Mouse (Mus musculus) cerebellum, adult 9-10 months (tissue): ENCODE data around the gene Abhd16a.

Source experiments
- DNase-seq: peaks from one replicate; pipeline ENCODE4 v3.0.0; 2022

Gene Abhd16a

DNA sequence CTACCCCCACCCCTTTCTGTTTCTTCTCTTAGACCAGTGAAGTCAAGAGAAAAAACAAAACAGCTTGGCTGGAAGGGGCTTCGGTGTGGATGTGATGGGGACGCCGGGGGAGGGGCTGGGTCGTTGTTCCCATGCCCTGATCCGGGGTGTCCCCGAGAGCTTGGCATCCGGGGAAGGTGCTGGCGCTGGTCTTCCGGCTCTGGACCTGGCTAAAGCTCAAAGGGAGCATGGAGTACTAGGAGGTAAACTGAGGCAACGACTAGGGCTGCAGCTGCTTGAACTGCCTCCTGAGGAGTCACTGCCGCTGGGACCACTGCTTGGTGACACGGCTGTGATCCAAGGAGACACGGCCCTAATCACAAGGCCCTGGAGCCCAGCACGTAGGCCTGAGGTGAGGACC, 29.0 kb upstream of the Abhd16a start:
- peak; percentile 62 for DNase-seq

GRCm38 (mm10) chr17:35060737-35061297, 28.2 kb upstream of the Abhd16a start:
- DNase-seq: peak; percentile 50

DNA sequence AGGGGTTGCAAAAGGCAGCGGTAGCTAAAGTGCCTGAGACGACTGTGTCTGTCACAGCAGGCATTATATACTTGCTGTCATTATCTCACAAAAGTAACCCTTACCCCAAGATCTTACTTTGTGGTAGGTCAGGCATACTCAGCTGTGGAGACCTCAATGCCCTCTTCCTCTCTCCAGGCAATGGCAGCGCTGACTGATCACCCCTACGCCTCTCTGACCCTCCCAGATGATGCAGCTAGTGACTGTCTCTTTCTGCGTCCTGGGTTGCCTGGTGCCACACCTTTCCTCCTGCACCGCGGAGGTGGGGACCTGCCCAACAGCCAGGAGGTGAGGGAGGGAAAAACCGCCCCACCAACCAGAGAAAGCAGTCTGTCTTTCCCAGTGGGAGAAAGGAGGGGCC, 27.8 kb upstream of the Abhd16a start:
- DNase-seq: no peak

DNA sequence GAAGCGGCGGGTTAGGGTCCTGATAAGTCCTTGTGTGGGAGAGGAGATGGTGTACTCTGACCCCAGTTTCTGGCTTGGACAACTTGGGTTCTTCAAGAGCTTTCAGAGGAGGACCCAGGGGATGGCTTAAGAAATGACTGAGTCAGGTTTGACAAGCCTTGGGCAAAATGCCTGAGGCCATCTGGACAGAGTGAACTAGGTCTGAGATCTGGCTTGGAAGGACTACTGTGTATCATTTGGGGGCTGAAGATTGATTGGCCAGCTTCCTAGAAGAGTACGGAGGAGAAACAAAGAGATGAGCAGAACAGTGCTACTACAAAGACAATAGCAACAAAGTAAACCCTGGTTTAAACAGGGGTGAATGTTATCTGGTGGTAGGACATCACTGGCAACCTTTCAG, 25.6 kb upstream of the Abhd16a start:
- DNase-seq: no peak

GRCm38 (mm10) chr17:35064378-35064877, 24.6 kb upstream of the Abhd16a start:
- peak; percentile 78 for DNase-seq

DNA sequence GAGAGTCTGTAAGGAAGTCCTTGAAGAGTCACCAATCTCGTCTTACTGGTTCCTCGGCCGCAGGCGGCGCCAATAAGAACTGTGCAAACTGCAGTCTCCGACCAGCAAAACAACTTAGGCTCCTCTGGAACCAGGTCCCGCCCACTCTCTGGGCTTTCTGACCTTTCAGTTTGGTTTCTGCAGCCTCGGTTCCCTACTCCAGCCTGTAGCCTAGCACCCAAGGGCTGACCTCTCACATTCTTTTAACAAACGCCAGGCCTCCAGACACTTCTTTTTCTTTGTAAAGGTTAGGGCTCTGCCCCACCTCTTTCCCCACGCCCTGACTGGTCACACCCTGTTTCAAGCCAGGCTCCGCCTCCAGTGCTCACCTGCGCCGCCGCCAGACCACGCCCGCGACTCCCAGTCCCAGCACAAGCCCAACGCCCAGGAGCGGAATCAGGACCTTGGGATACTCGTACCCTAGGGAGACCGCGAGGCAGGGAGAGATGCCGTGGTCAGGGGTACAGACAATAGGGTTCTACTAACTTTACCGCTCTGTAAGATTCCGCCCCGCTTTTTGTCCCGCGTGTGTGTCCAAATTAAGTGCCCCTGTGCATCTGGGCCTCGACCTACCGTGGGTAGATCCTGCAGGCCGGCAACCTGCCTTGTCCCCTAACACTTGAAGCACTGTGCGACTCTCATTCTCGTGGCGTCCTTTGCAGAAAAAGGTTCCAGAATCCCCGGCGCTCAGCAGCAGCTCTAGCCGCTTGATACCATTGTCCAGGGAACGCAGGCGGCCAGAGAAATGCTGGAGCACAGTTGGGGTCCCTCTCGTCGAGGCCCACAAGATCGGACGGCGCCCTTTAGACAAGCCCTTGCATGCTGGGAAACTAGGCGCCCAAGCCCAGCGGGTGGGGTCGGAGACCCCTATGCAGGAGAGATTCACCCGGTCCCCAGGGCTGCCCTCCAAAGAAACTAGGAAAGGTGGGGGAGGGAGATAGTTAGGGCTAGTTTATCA, 23.8 kb upstream of the Abhd16a start, which contains the start of gene Ly6g6c:
Gene Ly6g6c (plus strand): TSS at position 438 of the 997 bp plus-strand sequence.
- DNase-seq: peak; percentile 71

GRCm38 (mm10) chr17:35066084-35066483, 23.0 kb upstream of the Abhd16a start, which contains the start of gene Mpig6b:
Mpig6b (minus strand) TSS chr17:35066184.
- no peak for DNase-seq

GRCm38 (mm10) chr17:35068213-35068914, 20.7 kb upstream of the Abhd16a start:
- no peak for DNase-seq

DNA sequence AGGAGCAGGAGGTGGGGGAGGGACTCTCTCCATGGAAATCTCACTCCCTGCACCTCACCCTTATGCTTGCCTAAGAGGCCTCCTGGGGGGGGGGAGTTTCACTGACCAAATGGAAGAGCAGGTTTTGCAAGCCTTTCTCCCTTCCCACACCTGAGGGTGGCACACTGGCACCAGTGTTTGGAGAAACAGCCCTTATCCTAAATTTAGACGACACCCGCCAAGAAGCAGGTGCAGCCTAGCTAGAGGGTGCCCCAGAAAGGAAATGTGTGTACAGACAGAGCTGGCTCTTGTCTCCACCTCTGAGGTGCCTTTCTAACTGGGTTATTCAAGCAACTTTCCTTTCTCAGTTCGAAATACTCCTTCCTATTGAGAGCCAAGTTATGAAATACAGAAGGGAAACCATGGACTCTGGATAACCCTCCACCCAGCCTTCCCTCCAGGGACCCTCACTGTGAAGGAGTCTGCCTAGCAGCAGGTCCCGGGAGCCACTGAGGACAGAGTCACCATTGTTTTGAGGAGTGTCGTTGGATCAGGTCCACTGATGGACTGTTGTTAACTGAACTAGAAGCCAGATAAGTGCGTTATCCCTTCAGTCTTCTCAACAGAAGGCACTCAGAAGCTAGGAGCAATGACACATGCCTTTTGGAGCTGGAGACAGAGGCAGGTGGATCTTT, 18.4 kb upstream of the Abhd16a start:
- DNase-seq: peak; percentile 96

DNA sequence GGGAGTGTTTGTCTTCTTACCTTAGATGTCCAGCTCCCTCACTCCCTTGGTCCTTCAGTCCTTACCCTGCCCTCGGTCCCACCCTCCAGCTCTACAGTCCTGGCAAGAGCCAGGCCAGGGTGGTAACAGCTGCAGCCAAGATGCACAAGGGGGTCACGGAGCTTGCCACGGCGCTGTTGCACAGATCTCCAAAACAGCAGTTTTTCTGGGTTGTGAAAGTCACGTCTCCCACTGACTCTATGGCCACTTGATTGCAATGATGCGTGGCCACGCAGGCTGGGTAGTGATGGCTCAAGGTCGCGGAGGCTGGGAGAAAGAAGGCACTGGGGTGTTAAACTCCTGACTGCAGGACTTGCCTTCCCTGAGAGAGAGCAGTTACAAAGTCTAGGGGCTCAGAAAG, 17.6 kb upstream of the Abhd16a start:
- DNase-seq: no peak

DNA sequence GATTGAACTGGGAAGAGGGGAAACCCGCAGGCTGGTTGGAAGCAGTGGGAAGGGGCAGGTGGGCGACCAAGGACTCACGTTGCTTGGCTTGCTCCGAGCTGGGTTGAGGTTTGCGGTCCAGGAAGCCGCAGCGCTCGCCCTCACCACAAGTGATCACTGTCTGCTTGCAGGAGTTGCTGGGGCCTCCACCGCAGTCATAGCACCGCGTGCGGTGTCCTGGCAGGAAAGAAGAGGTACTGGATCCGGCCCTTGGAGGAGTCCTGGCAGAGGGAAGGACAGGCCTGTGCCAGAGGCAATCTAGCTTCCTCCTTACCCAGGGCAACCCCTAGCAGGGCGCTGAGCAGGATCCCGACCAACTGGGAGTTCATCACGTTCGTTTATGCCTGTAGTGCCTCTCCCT, 15.0 kb upstream of the Abhd16a start:
- peak; percentile 90 for DNase-seq

GRCm38 (mm10) chr17:35076507-35077176, 12.4 kb upstream of the Abhd16a start, which contains the start of gene Ly6g6e:
Ly6g6e (plus strand) TSS chr17:35076902.
- no peak for DNase-seq

DNA sequence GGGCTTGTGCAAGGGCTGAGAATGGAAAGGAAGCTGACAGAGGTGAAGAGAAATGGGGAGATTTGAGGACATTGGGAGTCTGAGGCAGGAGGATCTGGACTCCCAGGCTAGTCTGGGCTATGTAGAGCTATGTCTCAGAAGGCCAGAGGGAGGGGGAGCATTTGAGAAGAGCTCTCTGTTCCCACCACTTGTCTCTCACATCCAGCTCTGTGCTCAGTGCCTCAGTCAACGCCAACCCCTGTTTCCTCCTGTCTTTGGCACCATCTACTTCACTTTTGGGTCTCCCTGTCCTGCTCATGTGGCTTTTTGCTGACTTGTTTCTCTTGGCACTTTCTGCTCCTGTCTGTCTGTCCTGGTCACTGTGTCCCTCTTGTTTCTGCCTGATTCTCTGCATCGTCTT, 11.8 kb upstream of the Abhd16a start:
- no peak for DNase-seq

DNA sequence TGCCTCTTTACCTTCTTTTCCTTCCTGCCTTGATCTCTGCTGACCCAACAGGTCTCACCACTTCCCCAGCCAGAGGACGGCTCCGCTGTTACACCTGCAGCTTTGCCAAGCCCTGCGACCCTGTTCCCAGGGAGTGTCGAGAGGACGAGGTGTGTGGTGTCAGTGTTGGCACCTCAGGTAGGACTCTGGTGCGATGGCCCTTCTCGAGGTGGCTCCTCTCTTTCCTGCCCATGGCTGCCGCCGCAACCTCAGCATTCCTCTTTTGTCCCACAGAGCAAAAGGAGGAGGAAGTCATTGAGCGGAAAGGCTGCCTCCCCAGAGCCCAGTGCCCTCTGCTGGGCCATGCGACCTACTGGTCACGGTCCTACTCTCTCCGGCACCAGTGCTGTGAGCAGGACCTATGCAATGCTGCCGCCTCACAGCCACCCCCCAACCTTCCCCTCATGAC, 11.3 kb upstream of the Abhd16a start, which contains the start of gene Ly6g6d:
Gene Ly6g6d (minus strand): TSS at position 280 of the 448 bp plus-strand sequence.
- DNase-seq: no peak

- no peak for DNase-seq
Observed at GRCm38 (mm10) chr17:35079778-35080177, 9.3 kb upstream of the Abhd16a start.

GRCm38 (mm10) chr17:35080248-35080647, 8.8 kb upstream of the Abhd16a start:
- no peak for DNase-seq

DNA sequence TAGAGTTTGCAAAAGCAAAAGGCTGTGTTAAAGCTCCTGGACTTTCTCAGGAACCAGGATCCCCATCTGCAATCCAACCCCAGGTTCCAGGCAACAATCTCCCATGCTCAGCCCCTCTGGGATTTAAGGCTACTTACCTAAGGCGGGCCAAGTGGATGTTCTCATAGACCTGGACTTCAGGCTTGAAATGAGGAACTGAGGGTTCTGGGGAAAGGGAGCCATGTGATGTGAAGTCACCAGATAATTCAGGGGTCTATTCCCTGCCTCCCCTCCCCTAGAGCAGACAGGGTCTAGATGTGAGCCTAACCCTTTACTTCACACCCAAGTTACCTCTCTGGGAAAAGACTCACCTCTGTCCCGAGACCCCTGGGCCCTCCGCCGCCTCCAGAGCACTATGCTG, 8.4 kb upstream of the Abhd16a start:
- no peak for DNase-seq

- peak; percentile 87 for DNase-seq
Observed at GRCm38 (mm10) chr17:35082841-35083576, 6.1 kb upstream of the Abhd16a start.

GRCm38 (mm10) chr17:35083929-35084497, 5.0 kb upstream of the Abhd16a start:
- no peak for DNase-seq

GRCm38 (mm10) chr17:35085208-35085865, 3.7 kb upstream of the Abhd16a start, which contains the start of gene Ly6g6f:
Ly6g6f (minus strand) TSS chr17:35085610.
- DNase-seq: no peak
